Mouse (Mus musculus) retina, postnatal 7 days (tissue): ENCODE data around the gene Prrx2.

Experiments used
- DNase-seq: peaks from one replicate; pipeline ENCODE4 v3.0.0-alpha.2; 2012; ENCODE audit warnings: low read depth, low spot score

The Prrx2 gene

GRCm38 (mm10) chr2:30870863-30871262 lies 36.1 kb downstream of the Prrx2 start:
- DNase-seq = no peak

- DNase-seq = no peak
Observed at GRCm38 (mm10) chr2:30872669-30873068, 37.9 kb downstream of the Prrx2 start.

- DNase-seq = no peak
Observed at GRCm38 (mm10) chr2:30874445-30874844, 39.7 kb downstream of the Prrx2 start.

- no peak for DNase-seq
Observed at GRCm38 (mm10) chr2:30875096-30875495, 40.3 kb downstream of the Prrx2 start.

GRCm38 (mm10) chr2:30875621-30876432 lies 41.1 kb downstream of the Prrx2 start:
- no peak for DNase-seq

GRCm38 (mm10) chr2:30879481-30879880 lies 44.7 kb downstream of the Prrx2 start:
- DNase-seq = no peak

- no peak for DNase-seq
Observed at GRCm38 (mm10) chr2:30881215-30881614, 46.4 kb downstream of the Prrx2 start.

GRCm38 (mm10) chr2:30884852-30885373 lies 50.1 kb downstream of the Prrx2 start:
- no peak for DNase-seq

GRCm38 (mm10) chr2:30885453-30886163 lies 50.8 kb downstream of the Prrx2 start:
- no peak for DNase-seq

GRCm38 (mm10) chr2:30891002-30891401 lies 56.2 kb downstream of the Prrx2 start:
- DNase-seq = peak; percentile 58

GRCm38 (mm10) chr2:30893399-30893798 lies 58.6 kb downstream of the Prrx2 start:
- no peak for DNase-seq

GRCm38 (mm10) chr2:30893946-30894345 lies 59.2 kb downstream of the Prrx2 start:
- no peak for DNase-seq

- DNase-seq = no peak
Observed at GRCm38 (mm10) chr2:30897291-30897690, 62.5 kb downstream of the Prrx2 start.

- no peak for DNase-seq
Observed at GRCm38 (mm10) chr2:30899397-30900069, 64.8 kb downstream of the Prrx2 start.

- no peak for DNase-seq
Observed at GRCm38 (mm10) chr2:30901646-30902160, 66.9 kb downstream of the Prrx2 start.

- DNase-seq = no peak
Observed at GRCm38 (mm10) chr2:30902256-30902655, 67.5 kb downstream of the Prrx2 start.

- no peak for DNase-seq
Observed at GRCm38 (mm10) chr2:30902726-30903722, 68.3 kb downstream of the Prrx2 start.

- no peak for DNase-seq
Observed at GRCm38 (mm10) chr2:30904231-30904630, 69.5 kb downstream of the Prrx2 start.

GRCm38 (mm10) chr2:30904991-30905390 lies 70.2 kb downstream of the Prrx2 start:
- no peak for DNase-seq

GRCm38 (mm10) chr2:30905906-30906305 lies 71.1 kb downstream of the Prrx2 start:
- DNase-seq = no peak

GRCm38 (mm10) chr2:30906641-30907040 lies 71.9 kb downstream of the Prrx2 start:
- no peak for DNase-seq
